Mouse (Mus musculus) spleen, postnatal 4 days (tissue): ENCODE data around the gene Ascl2.

Source experiments
- DNase-seq, 2 experiments: peaks; one replicate each; pipeline ENCODE4 v3.0.0; 2022; ENCODE audit warnings: low spot score in 2 of 2

Ascl2 gene

GRCm38 (mm10) chr7:142917659-142918058 lies 51.4 kb downstream of the Ascl2 start:
- no peak for DNase-seq
